Mouse (Mus musculus) thymus, adult 2 months (tissue): ENCODE measurements around the gene Abhd10.

Experiments used
- CTCF ChIP-seq: fragments of 200-500 bp; IDR thresholded peaks from 2 replicates; pipeline ENCODE4 v1.5.1; 2012; ENCODE audit warnings: mild to moderate bottlenecking, control low read depth, low read length, moderate library complexity, borderline replicate concordance; ENCODE audit not compliant: control insufficient read depth, poor library complexity, insufficient read depth; ENCODE audit errors: extremely low read depth
- POLR2A ChIP-seq: fragments of 200-500 bp; IDR thresholded peaks from 2 replicates; pipeline ENCODE4 v1.6.1; 2012; ENCODE audit warnings: mild to moderate bottlenecking, low read length, control low read depth, moderate library complexity; ENCODE audit not compliant: control insufficient read depth, poor library complexity, insufficient read depth; ENCODE audit errors: extremely low read depth

- TF ChIP-seq POLR2A (no peak), CTCF (no peak)
These were observed 49.2 kb downstream of the Abhd10 start, which contains the start of gene Tmprss7 for GRCm38 (mm10) chr16:45693558-45693957.
